Mouse (Mus musculus): ENCODE measurements around the gene Tdpoz1.
"Not testable (repeated sequence)": the region's sequence is repeated elsewhere in the genome, so short reads cannot be mapped to it uniquely, and the experiment has no call there.

Gene Tdpoz1

GRCm38 (mm10) chr3:93676210-93676609 lies at the start of gene Tdpoz1:
Gene Tdpoz1 (minus strand): TSS chr3:93676310.
- not testable (repeated sequence) for DNase-seq (ENCODE audit: low spot score)

GRCm38 (mm10) chr3:93708969-93709637 lies 33.0 kb upstream of the Tdpoz1 start:
- DNase-seq (ENCODE audit: low spot score): not testable (repeated sequence)

GRCm38 (mm10) chr3:93692970-93693369 lies 16.9 kb upstream of the Tdpoz1 start, which contains the start of gene Gm37596:
Gene Gm37596 (minus strand): TSS chr3:93693070.
- DNase-seq (ENCODE audit: low spot score): not testable (repeated sequence)

GRCm38 (mm10) chr3:93670805-93671503 lies 5.2 kb downstream of the Tdpoz1 start:
- not testable (repeated sequence) for DNase-seq (ENCODE audit: low spot score)

GRCm38 (mm10) chr3:93654260-93654659 lies 21.9 kb downstream of the Tdpoz1 start:
- no peak for DNase-seq (ENCODE audit: low spot score)

GRCm38 (mm10) chr3:93652586-93652985 lies 23.5 kb downstream of the Tdpoz1 start, which contains the start of gene Tdpoz2:
Gene Tdpoz2 (minus strand): TSS chr3:93652686.
- DNase-seq (ENCODE audit: low spot score): no peak

GRCm38 (mm10) chr3:93630917-93631714 lies 45.0 kb downstream of the Tdpoz1 start:
- not testable (repeated sequence) for DNase-seq (ENCODE audit: low spot score)
